Mouse (Mus musculus) heart, adult 11 months (tissue): ENCODE data around the gene Lrrc58.

Experiments used
- DNase-seq: peaks from one replicate; pipeline ENCODE4 v3.0.0; 2022

Gene Lrrc58

DNA sequence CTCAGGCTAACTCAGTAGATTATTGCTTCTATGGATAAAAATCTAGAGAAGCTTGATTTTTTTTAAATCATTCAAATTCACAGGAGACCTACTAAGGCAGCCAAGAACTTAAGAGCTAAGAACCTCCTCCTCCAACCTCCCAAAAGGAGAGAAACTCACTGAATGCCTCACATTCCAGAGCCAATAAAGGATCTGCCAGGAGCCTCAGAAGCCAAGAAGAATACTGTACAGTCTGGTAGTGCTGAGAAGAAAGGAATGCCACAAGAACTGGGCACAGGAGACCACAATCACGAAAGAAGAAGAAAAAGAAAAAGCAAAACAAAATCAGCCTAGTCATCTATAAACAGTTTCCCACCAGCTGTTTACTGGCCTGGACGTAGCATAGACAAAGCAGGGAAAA is 60.8 kb downstream of the Lrrc58 start:
- no peak for DNase-seq

DNA sequence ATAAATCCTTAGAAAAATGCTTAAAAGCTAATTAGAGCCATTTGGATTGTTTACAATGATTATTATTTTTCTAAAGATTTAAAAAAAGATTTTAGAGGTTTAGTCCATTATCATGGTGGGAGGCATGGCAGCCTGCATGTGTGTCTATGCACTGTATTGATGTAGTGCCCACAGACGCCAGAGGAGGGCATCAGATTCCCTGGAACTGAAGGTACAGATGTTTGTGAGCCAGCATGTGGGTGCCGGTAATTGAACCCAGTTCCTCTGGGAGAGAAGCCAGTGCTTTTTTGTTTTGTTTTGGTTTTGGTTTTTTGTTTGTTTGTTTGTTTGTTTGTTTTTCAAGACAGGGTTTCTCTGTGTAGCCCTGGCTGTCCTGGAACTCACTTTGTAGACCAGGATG is 61.4 kb downstream of the Lrrc58 start:
- no peak for DNase-seq

DNA sequence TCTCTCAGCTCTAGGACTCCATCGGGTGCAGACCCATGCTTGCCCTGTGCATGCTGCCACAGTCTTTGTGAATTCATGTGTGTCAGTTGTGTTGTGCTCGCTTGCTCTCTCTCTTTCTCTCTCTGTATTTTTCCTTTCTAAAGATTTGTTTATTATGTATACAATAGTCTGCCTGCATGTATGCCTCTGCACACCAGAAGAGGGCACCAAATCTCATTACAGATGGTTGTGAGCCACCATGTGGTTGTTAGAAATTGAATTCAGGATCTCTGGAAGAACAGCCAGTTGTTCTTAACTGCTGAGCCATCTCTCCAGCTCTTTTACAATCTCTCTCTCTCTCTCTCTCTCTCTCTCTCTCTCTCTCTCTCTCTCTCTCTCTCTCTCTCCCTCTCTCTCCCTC is 66.7 kb downstream of the Lrrc58 start:
- DNase-seq = no peak

DNA sequence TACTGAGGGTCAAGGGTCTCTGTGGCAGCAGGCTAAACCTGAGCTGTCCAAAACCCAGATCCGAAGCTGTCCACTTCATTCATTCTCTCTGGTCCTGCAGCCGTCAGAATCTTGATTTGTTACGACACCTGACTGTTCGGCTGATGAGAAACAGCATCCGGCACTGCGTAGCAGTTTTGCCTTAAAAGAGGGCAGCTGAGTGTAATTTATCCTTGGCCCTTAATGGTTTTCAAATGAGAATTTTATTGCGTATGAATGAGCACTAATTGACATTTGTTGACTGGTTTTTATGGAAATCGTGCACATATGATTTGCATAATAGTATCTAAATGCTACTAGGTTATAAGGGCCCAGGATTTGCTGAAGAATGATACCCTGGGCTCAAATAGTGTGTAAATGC is 69.1 kb downstream of the Lrrc58 start:
- no peak for DNase-seq
